Mouse (Mus musculus) splenic B cell, adult 2 months (primary cell): Measurements from ENCODE around the gene Tmem189.
A peak's percentile ranks its signal among the peaks of the same experiment; 100 is the strongest.

Experiments used
- DNase-seq: peaks from one replicate; pipeline ENCODE4 v3.0.0-alpha.2; 2011; ENCODE audit warnings: low read depth, low spot score
- H3K27me3 ChIP-seq: 2 replicates; pipeline ENCODE4 v1.6.1; 2012; ENCODE audit warnings: mild to moderate bottlenecking, low read length, moderate library complexity, mixed read lengths; ENCODE audit not compliant: control insufficient read depth, poor library complexity, insufficient read depth, severe bottlenecking
- H3K36me3 ChIP-seq: 2 replicates; pipeline ENCODE4 v1.6.1; 2012; ENCODE audit warnings: mild to moderate bottlenecking, low read length, moderate library complexity, mixed read lengths; ENCODE audit not compliant: control insufficient read depth, poor library complexity, insufficient read depth, severe bottlenecking

Tmem189 gene

DNA sequence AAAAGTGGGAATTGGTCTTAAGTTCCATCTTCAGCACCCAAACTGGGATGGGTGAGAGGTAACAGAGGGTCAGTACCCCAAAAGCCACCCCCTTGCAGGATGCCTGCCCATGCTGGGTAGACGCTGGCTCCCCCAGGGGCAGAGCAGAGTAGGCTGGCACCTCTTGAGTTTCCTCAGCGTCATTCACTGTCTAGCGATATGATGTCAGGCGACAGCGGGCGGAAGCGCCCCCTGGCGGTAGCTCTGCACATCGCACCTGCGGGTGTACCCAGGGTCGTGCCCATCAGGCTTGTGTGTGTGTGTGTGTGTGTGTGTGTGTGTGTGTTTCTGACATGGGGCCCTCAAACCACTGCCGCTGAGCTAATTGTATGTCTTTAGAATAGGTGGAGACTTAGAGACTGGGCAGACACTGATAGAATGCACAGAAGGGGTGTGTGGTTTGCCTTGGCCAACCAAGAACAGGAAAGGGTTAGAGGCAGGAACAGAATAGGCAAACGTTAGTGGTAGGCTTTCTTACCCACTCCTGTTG is 9.7 kb downstream of the Tmem189 start:
- peak; percentile 95 for DNase-seq
- Histone ChIP-seq H3K36me3 (no peaks in the 10 kb centered on the region), H3K27me3 (no peaks in the 10 kb centered on the region)

DNA sequence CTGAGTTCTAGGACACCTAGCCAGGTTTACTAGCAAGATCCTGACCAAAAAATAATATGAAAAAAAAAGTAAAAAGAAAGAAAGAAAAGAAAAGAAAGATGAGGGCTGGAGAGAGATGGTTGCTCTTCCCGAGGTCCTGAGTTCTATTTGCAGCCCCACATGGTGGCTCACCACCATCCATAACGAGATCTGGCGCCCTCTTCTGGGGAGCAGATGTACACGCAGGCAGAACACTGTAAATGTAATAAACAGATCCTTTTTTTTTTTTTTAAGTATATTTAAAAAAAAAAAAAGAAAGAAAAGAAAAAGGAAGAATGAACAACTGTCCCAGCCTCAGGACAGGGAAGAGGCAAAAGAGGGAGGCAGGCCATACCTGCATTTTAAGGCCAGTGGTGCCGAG is 11.0 kb downstream of the Tmem189 start:
- Histone ChIP-seq H3K36me3 (no peaks in the 10 kb centered on the region), H3K27me3 (no peaks in the 10 kb centered on the region)
- peak; percentile 69 for DNase-seq

DNA sequence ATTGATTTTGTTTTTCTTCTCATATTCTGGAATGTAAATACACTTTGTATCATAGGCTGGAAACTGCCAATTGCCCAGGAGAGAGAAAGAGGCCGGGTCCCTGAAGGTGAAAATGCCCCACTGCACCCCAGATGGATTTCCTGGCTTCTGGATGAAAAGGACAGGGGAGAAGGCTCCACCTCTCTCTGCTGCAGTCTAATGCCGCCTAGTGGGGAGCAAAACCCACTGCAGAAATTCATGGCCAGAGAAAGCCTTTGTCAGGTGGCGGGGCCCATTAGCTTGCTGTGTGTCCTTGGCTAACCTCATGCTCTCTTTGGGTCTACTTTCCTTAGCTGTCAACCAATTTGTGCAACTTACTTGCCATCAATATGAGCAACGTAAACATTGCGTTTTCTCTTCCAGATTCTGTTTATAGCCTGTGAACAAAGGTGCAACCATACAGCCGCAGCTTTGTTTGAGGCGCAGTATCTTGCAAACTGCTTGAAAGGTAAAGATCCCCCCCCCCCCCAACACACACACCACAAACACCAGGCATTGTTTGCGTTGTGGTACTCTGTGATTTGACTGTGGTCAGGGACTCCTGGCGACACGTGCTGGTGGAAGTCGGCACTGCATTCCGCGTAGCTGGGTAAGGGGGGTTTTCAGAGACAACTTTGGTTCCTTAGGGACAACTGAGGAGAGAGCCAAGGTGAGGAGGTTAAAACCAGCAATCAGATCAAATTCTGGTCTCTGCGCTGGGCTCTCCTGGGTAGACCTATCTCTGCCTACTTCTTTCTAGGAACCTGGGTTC is 14.3 kb downstream of the Tmem189 start:
- DNase-seq = peak; percentile 66
- H3K36me3 ChIP-seq = no peaks in the 10 kb centered on the region

DNA sequence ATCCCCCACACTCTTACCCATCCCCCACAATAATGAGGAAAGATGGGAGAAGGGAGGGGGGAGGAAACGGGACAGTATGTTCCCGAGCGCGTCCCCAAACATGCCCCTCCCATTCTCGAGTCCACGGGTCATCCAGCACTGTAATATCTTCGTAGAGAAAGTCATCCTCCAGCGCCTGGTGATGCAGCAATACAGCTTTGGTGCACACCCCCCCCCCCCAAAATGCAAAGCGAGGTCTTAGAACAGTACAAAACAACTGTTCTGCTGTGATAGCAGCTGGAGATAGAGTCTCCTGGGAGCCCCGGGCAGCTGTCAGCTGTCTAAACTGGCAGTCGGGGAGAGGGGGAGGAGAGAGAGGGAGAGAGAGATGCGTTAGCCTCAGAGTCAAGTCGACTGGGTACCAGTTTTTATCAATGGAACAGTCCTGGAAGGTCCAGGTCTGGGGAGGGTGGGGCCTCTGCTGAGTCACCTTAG is 17.4 kb downstream of the Tmem189 start:
- Histone ChIP-seq H3K36me3 (no peaks in the 10 kb centered on the region), H3K27me3 (no peaks in the 10 kb centered on the region)
- DNase-seq = peak; percentile 76

More for the DNA sequence above, 14.3 kb downstream of the Tmem189 start:
- H3K27me3 ChIP-seq = no peaks in the 10 kb centered on the region

DNA sequence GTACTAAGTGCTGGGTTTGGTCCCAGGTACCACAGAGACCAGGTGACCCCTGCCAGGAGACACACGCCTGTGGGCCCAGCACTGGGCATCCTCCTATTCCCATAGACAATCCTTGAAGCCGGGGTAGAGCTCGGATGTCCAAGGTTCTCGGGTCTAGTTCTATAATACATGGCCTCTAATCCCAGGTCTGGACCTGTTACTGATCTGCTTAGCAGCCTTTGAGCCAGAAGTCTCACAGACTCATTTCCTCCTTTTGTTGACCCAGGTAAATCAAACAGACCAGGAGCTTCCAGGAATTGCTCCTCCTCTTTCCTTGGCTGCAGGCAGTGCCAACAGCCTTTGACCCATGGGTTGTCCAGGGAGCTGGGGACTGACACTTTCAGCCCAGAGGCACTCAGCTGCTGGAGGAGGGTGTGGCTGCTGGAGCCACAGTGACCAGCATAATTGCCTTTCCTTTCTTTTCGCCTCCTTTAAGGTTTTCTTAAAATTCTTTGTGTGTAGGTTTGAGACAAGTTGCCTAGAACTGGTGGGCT is 18.5 kb downstream of the Tmem189 start:
- Histone ChIP-seq H3K36me3 (no peaks in the 10 kb centered on the region), H3K27me3 (no peaks in the 10 kb centered on the region)
- DNase-seq = no peak

DNA sequence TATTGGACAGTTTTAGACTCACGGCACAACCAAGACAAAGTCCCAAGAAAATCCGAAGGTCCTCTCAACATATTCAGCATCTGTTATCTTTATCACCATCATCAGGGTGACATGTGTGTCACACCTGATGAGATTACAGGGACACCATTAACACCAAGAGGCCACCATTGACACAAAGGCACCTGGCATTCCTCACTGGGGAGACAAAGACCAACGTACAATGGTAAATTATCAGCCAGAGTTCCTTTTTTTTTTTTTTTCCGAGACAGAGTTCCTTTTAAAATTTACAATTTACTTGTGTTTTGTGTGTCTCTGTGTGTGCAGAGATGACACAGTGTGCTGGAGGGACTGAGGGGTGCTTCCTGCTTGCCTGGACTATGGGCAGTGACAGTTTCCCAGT is 20.2 kb downstream of the Tmem189 start:
- DNase-seq = no peak
- H3K27me3 ChIP-seq = no peaks in the 10 kb centered on the region
- H3K36me3 ChIP-seq = no peaks in the 10 kb centered on the region

DNA sequence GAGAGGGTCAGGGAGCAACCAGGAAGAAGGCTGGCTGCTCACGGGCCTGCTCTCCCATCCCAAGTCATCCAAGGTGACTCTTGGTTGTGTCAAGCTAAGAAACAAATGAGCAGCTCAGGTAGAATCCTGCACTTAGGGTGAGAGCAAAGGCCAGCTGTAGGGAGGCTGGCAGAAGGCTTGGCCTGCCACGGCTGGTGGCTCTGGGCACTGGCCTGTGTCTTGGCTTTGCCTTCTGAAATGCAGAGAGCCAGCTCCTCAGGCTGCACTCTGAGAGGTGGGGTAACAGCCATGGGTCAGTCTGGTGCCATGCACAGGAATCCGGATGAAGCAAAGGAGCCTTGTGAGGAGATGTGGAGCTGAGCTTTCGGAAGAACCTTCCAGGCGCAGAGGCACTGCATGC is 21.2 kb downstream of the Tmem189 start:
- H3K36me3 ChIP-seq = no peaks in the 10 kb centered on the region
- H3K27me3 ChIP-seq = no peaks in the 10 kb centered on the region
- no peak for DNase-seq

DNA sequence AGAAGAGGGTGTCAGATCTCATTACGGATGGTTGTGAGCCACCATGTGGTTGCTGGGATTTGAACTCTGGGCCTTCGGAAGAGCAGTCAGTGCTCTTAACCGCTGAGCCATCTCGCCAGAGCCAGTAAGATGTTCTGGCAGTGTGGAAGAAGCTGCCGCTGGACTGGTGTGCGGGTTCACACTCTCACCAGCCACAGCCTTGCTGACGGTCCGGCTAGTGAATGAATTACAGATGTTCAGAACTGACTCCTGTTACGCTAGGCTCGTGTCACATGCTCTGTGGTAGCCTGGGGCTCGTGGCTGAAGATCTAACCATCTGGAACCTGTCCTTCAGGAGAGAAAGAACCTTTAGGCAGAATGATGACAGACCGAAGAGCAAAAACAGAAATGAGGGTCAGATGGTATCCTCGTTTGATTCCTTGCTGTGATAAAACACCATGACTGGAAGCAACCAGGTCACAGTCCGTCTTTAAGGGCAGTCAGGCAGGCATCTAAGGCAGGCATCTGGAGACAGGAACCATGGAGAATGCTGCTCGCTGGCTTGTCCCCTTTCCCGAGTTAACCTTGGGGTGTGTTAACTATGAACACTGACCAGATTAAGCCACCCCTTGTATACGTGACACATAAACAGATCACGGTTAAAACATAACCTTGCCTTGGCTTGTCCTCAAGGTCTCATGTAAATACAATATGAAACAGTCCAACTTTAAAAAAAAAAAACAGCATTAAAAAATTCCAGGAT is 23.5 kb downstream of the Tmem189 start:
- Histone ChIP-seq H3K27me3 (no peaks in the 10 kb centered on the region), H3K36me3 (no peaks in the 10 kb centered on the region)
- DNase-seq = no peak

DNA sequence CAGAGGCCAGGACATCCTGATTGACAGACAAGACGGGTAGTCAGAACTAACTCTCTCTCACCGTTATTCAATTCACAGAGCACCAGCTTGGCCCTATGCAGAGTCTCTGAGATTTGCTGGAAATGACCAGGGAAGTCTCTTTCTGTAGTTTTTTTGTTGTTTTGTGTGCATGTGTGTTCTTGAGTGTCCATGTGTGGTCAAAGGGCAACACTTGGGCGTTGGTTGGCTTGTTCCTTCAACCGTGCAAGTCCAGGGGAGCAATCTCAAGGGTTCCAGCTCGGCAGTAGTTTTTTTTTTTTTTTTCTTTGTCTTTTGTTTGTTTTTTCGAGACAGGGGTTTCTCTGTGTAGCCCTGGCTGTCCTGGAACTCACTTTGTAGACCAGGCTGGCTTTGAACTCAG is 26.9 kb downstream of the Tmem189 start:
- no peak for DNase-seq
- no peaks in the 10 kb centered on the region for H3K27me3 ChIP-seq
- no peaks in the 10 kb centered on the region for H3K36me3 ChIP-seq

DNA sequence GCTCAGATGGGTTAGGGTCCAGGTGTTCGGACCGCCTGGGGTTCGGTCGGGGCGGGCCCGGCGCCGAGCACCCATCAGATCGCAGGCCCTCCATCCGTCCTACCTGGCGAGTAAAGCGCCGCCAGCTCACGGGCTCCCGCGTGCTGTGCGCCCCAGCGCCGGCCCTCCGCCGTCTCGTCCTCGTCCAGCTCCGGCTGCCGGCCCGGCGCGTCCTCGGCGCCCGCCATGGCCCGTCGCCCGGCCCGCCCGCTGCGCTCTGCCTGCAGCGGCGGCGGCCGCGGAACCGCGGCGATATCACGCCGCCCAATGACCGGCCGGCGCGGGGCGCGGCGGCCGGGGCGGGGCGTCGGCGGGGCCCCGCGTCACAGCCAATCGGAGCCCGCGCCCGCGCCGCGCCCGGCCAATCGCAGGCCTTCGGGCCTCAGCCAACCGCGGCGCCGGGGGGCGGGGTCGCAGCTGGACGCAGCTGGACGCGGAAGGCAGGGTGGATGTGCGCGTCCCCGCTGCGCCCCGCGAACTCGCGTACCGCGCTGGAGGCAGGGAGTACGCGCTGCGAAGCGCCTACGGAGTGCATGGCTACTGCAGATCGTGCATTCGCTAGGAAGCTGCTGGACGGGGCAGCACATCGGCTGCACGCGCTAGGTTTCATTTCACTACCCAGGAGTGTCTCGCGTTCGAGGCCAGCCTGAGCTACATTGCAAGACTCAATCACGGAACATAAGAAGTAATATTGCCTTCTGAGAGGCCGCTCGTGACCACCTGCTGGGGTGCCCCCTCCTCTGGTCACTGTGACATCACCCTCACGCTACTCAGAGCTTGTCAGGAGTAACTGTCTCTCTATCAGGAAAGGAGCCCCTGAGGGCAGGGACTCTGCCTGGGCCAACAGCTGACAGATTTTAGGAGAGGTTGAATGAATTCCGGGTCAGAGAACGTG is 28.1 kb downstream of the Tmem189 start, which contains the start of gene Gm20431:
Gene Gm20431 (minus strand): TSS at position 227 of the 934 bp plus-strand sequence.
- peak; percentile 94 for DNase-seq
- no peaks in the 10 kb centered on the region for H3K36me3 ChIP-seq
- no peaks in the 10 kb centered on the region for H3K27me3 ChIP-seq

DNA sequence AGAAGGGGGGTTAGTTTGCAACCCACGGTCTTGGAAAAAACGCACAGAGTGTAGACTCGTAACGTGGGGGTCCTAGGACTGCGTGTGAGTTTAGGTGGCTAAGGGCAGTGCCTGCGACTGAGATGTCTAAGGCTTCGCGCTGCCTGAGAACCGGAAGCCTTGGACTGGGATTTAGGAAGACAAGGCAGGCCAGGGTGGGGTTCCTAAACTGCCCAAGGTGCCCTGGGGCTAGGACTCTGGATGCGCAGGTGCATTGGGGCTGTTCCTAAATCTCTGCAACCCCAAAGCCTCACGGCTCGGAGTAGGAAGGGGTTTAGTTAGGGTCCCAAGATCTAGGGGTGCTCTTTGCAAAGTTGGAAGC is 29.0 kb downstream of the Tmem189 start:
- H3K36me3 ChIP-seq = no peaks in the 10 kb centered on the region
- H3K27me3 ChIP-seq = no peaks in the 10 kb centered on the region
- no peak for DNase-seq

DNA sequence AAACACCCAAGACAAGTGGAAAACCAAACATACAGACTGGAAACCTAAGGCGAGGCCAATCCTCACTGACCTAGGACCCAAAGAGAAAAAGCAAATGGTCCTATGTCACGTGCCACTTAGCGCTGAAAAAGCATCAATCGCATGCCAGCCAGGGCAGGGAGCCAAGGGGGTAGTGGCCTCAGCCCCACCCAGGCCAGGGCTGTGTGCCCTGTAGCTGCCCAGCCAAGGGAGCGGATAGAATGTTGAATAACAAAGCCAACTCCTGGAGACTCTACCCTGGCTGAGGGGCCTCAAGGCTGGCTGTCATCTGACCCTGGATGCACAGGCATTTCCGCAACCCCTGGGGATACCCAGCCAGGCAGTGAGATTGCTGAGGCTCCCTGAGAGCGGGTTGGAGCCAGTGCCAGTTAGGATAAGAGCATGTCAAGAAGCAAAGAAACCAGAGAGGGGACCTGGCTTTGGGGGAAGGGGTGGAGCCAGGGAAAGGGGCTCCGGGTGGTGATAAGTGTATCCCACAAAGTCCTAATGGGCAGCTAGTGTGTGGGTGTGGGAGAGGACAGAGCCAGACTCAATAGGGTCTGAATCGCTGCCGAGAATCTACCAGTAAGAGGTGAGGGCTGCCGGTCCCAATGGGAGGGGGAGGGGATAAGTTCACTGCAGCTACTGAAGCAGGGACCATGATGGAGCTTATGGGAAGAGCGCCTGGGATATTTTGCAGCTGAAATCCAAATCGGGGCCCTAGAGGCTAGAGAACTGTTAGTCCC is 29.6 kb downstream of the Tmem189 start:
- Histone ChIP-seq H3K36me3 (no peaks in the 10 kb centered on the region), H3K27me3 (no peaks in the 10 kb centered on the region)
- DNase-seq = no peak

DNA sequence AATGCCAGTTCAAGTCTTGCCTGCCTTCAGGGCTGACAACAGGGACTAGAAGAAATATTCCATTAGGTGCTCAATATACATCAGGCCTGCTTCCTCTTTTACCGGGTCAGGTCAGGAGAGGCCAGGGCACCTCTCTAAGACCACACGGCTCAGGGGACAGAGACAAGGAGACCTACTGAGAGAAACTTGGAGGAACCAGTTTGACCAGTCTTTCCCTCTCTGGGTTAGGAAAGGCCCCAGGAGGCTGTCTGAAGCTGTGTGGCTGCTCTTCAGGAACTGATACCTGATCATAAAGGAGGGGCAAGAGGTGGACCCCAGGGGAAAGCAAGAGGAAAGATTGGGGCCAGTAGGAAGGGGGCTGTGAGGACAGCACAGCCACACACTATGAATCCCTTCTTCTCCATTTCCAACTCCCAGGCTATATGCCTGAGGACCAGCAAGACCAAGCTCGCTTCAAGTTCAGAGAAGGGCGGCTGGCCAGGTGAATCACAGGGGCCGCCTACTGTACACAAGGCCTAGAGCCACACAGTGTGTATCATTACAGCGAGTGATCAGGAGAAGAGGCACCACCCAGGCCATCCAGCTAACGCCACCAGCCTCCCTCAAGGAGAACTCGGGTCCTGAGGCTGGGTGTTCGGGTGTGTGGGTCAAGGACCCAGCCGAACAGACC is 30.3 kb downstream of the Tmem189 start:
- H3K36me3 ChIP-seq = no peaks in the 10 kb centered on the region
- H3K27me3 ChIP-seq = no peaks in the 10 kb centered on the region
- no peak for DNase-seq
